Mouse (Mus musculus): Measurements from ENCODE around the gene Cfap54. TPM values are rescaled to one million over a fixed set of nuclear protein-coding genes. Genes with fewer than 3 reads are reported as not detected.

The Cfap54 gene
- 0.07 and 0.21 TPM in 2 replicates for polyA plus RNA-seq (2014; fragmentation: Nextera tagmentation; extraction: Ambion mirVana)

GRCm38 (mm10) chr10:93081133-93081779 lies at the start of gene Cfap54:
TSS of gene Cfap54 (minus strand) at chr10:93081618.
- under 1% methylated on average over 34 of the region's 34 CpGs for WGBS
- H3K4me2 ChIP-seq (ENCODE audit: low read depth, severe bottlenecking): peak within 1 kb of the TSS; percentile 54
- H3K27ac ChIP-seq (replicated peaks; ENCODE audit: low read depth, low read length): no peak within 1 kb of the TSS
- no peak within 1 kb of the TSS; the same call in 1 of the 2 replicates for H3K9ac ChIP-seq (ENCODE audit: low read length)
- peak; percentile 93 for DNase-seq (ENCODE audit: low spot score)
- peak; percentile 89 for ATAC-seq (ENCODE audit: insufficient number of reproducible peaks, low FRiP score, low TSS enrichment, low read depth)
- peak within 1 kb of the TSS; percentile 45 for H3K4me3 ChIP-seq (ENCODE audit: low read depth, low read length)
- no peaks in the 10 kb centered on the region for H3K36me3 ChIP-seq (ENCODE audit: control insufficient read depth, insufficient read depth, low read length)
- H3K4me1 ChIP-seq (ENCODE audit: control insufficient read depth, insufficient read depth, low read length): no peaks in the 10 kb centered on the region
- no peaks in the 10 kb centered on the region for H3K9me3 ChIP-seq (ENCODE audit: control insufficient read depth, low read length)
- H3K27me3 ChIP-seq (ENCODE audit: control insufficient read depth, insufficient read depth, low read length): no peaks in the 10 kb centered on the region

- Histone ChIP-seq H3K9me3 (ENCODE audit: control insufficient read depth, low read length) (no peaks in the 10 kb centered on the region), H3K27ac (replicated peaks; ENCODE audit: low read depth, low read length) (no peak overlapping the region), H3K4me3 (ENCODE audit: low read depth, low read length) (no peak overlapping the region), H3K4me1 (ENCODE audit: control insufficient read depth, insufficient read depth, low read length) (no peaks in the 10 kb centered on the region), H3K27me3 (ENCODE audit: control insufficient read depth, insufficient read depth, low read length) (no peaks in the 10 kb centered on the region), H3K36me3 (ENCODE audit: control insufficient read depth, insufficient read depth, low read length) (no peaks in the 10 kb centered on the region), H3K9ac (ENCODE audit: low read length) (no peak overlapping the region), H3K4me2 (ENCODE audit: low read depth, severe bottlenecking) (no peak overlapping the region)
- no peak for ATAC-seq (ENCODE audit: insufficient number of reproducible peaks, low FRiP score, low TSS enrichment, low read depth)
- 84% methylated on average over 10 of the region's 10 CpGs for WGBS
- no peak for DNase-seq (ENCODE audit: low spot score)
Observed at GRCm38 (mm10) chr10:93130456-93130940, 49.1 kb upstream of the Cfap54 start.

GRCm38 (mm10) chr10:93129904-93130455 lies 48.6 kb upstream of the Cfap54 start:
- H3K9me3 ChIP-seq (ENCODE audit: control insufficient read depth, low read length): no peaks in the 10 kb centered on the region
- DNase-seq (ENCODE audit: low spot score): no peak
- 83% methylated on average over 9 of the region's 9 CpGs for WGBS
- no peaks in the 10 kb centered on the region for H3K36me3 ChIP-seq (ENCODE audit: control insufficient read depth, insufficient read depth, low read length)
- H3K9ac ChIP-seq (ENCODE audit: low read length): no peak overlapping the region
- no peak overlapping the region for H3K4me3 ChIP-seq (ENCODE audit: low read depth, low read length)
- no peak overlapping the region for H3K27ac ChIP-seq (replicated peaks; ENCODE audit: low read depth, low read length)
- H3K4me1 ChIP-seq (ENCODE audit: control insufficient read depth, insufficient read depth, low read length): no peaks in the 10 kb centered on the region
- no peak for ATAC-seq (ENCODE audit: insufficient number of reproducible peaks, low FRiP score, low TSS enrichment, low read depth)
- H3K27me3 ChIP-seq (ENCODE audit: control insufficient read depth, insufficient read depth, low read length): no peaks in the 10 kb centered on the region
- no peak overlapping the region for H3K4me2 ChIP-seq (ENCODE audit: low read depth, severe bottlenecking)

GRCm38 (mm10) chr10:93129345-93129744 lies 47.9 kb upstream of the Cfap54 start:
- H3K9ac ChIP-seq (ENCODE audit: low read length): no peak overlapping the region
- no peaks in the 10 kb centered on the region for H3K27me3 ChIP-seq (ENCODE audit: control insufficient read depth, insufficient read depth, low read length)
- ATAC-seq (ENCODE audit: insufficient number of reproducible peaks, low FRiP score, low TSS enrichment, low read depth): no peak
- 85% methylated on average over 1 of the region's 1 CpGs for WGBS
- no peaks in the 10 kb centered on the region for H3K4me1 ChIP-seq (ENCODE audit: control insufficient read depth, insufficient read depth, low read length)
- DNase-seq (ENCODE audit: low spot score): no peak
- no peak overlapping the region for H3K4me3 ChIP-seq (ENCODE audit: low read depth, low read length)
- H3K36me3 ChIP-seq (ENCODE audit: control insufficient read depth, insufficient read depth, low read length): no peaks in the 10 kb centered on the region
- H3K27ac ChIP-seq (replicated peaks; ENCODE audit: low read depth, low read length): no peak overlapping the region
- H3K4me2 ChIP-seq (ENCODE audit: low read depth, severe bottlenecking): no peak overlapping the region
- no peaks in the 10 kb centered on the region for H3K9me3 ChIP-seq (ENCODE audit: control insufficient read depth, low read length)

GRCm38 (mm10) chr10:93128566-93128965 lies 47.1 kb upstream of the Cfap54 start:
- no peaks in the 10 kb centered on the region for H3K4me1 ChIP-seq (ENCODE audit: control insufficient read depth, insufficient read depth, low read length)
- no peak overlapping the region for H3K9ac ChIP-seq (ENCODE audit: low read length)
- H3K36me3 ChIP-seq (ENCODE audit: control insufficient read depth, insufficient read depth, low read length): no peaks in the 10 kb centered on the region
- no peak overlapping the region for H3K4me3 ChIP-seq (ENCODE audit: low read depth, low read length)
- 92% methylated on average over 2 of the region's 2 CpGs for WGBS
- no peaks in the 10 kb centered on the region for H3K9me3 ChIP-seq (ENCODE audit: control insufficient read depth, low read length)
- H3K27me3 ChIP-seq (ENCODE audit: control insufficient read depth, insufficient read depth, low read length): no peaks in the 10 kb centered on the region
- DNase-seq (ENCODE audit: low spot score): no peak
- H3K27ac ChIP-seq (replicated peaks; ENCODE audit: low read depth, low read length): no peak overlapping the region
- H3K4me2 ChIP-seq (ENCODE audit: low read depth, severe bottlenecking): no peak overlapping the region
- no peak for ATAC-seq (ENCODE audit: insufficient number of reproducible peaks, low FRiP score, low TSS enrichment, low read depth)

- H3K4me1 ChIP-seq (ENCODE audit: control insufficient read depth, insufficient read depth, low read length): no peaks in the 10 kb centered on the region
- no peaks in the 10 kb centered on the region for H3K27me3 ChIP-seq (ENCODE audit: control insufficient read depth, insufficient read depth, low read length)
- H3K9ac ChIP-seq (ENCODE audit: low read length): no peak overlapping the region
- 81% methylated on average over 3 of the region's 3 CpGs for WGBS
- no peak overlapping the region for H3K4me3 ChIP-seq (ENCODE audit: low read depth, low read length)
- no peak for ATAC-seq (ENCODE audit: insufficient number of reproducible peaks, low FRiP score, low TSS enrichment, low read depth)
- H3K9me3 ChIP-seq (ENCODE audit: control insufficient read depth, low read length): no peaks in the 10 kb centered on the region
- H3K4me2 ChIP-seq (ENCODE audit: low read depth, severe bottlenecking): no peak overlapping the region
- H3K27ac ChIP-seq (replicated peaks; ENCODE audit: low read depth, low read length): no peak overlapping the region
- H3K36me3 ChIP-seq (ENCODE audit: control insufficient read depth, insufficient read depth, low read length): no peaks in the 10 kb centered on the region
- no peak for DNase-seq (ENCODE audit: low spot score)
Observed at GRCm38 (mm10) chr10:93126025-93126424, 44.6 kb upstream of the Cfap54 start.

- H3K27ac ChIP-seq (replicated peaks; ENCODE audit: low read depth, low read length): no peak overlapping the region
- no peak for ATAC-seq (ENCODE audit: insufficient number of reproducible peaks, low FRiP score, low TSS enrichment, low read depth)
- H3K36me3 ChIP-seq (ENCODE audit: control insufficient read depth, insufficient read depth, low read length): no peaks in the 10 kb centered on the region
- H3K9me3 ChIP-seq (ENCODE audit: control insufficient read depth, low read length): no peaks in the 10 kb centered on the region
- H3K4me2 ChIP-seq (ENCODE audit: low read depth, severe bottlenecking): no peak overlapping the region
- H3K9ac ChIP-seq (ENCODE audit: low read length): no peak overlapping the region
- H3K4me1 ChIP-seq (ENCODE audit: control insufficient read depth, insufficient read depth, low read length): no peaks in the 10 kb centered on the region
- no peak for DNase-seq (ENCODE audit: low spot score)
- WGBS: 78% methylated on average over 12 of the region's 12 CpGs
- H3K27me3 ChIP-seq (ENCODE audit: control insufficient read depth, insufficient read depth, low read length): no peaks in the 10 kb centered on the region
- no peak overlapping the region for H3K4me3 ChIP-seq (ENCODE audit: low read depth, low read length)
Observed at GRCm38 (mm10) chr10:93123957-93124613, 42.7 kb upstream of the Cfap54 start.

- H3K27ac ChIP-seq (replicated peaks; ENCODE audit: low read depth, low read length): no peak overlapping the region
- no peak overlapping the region for H3K4me3 ChIP-seq (ENCODE audit: low read depth, low read length)
- no peak overlapping the region for H3K4me2 ChIP-seq (ENCODE audit: low read depth, severe bottlenecking)
- 80% methylated on average over 4 of the region's 4 CpGs for WGBS
- H3K27me3 ChIP-seq (ENCODE audit: control insufficient read depth, insufficient read depth, low read length): no peaks in the 10 kb centered on the region
- DNase-seq (ENCODE audit: low spot score): no peak
- H3K4me1 ChIP-seq (ENCODE audit: control insufficient read depth, insufficient read depth, low read length): no peaks in the 10 kb centered on the region
- no peaks in the 10 kb centered on the region for H3K9me3 ChIP-seq (ENCODE audit: control insufficient read depth, low read length)
- H3K9ac ChIP-seq (ENCODE audit: low read length): no peak overlapping the region
- no peak for ATAC-seq (ENCODE audit: insufficient number of reproducible peaks, low FRiP score, low TSS enrichment, low read depth)
- H3K36me3 ChIP-seq (ENCODE audit: control insufficient read depth, insufficient read depth, low read length): no peaks in the 10 kb centered on the region
Observed at GRCm38 (mm10) chr10:93123310-93123709, 41.9 kb upstream of the Cfap54 start.

All from limb, embryonic 11.5 days (tissue).